Mouse (Mus musculus): ENCODE data around the gene Ripor3. TPM values are rescaled to one million over a fixed set of nuclear protein-coding genes. Genes with fewer than 3 reads are reported as not detected.

Ripor3 gene
- polyA plus RNA-seq, 1 experiment = 0.84 TPM

DNA sequence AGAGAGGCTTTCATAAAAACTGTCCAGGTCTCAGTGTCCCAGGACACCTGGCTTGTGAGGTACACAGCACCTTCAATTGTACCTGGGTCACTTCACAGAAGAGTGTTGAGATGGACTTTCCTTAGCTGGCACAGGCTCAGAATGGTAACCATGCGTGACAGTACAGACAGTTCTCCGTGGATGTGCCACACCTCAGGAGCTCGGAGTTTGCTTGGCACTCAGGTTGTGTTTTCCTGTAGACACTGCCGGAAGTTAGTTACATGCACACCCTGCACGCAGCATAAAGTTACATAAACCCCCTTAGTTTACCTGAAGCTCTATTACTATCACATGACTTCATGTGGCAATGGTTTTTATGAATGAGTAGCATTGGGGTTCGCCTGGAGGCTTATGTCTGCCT is 59.7 kb downstream of the Ripor3 start:
- no peak for DNase-seq
- TF ChIP-seq CTCF (IDR thresholded peaks at IDR 0.05; ENCODE audit: borderline replicate concordance, insufficient read depth, low read depth, low read length) (no peak), POLR2A (IDR thresholded peaks at IDR 0.05; ENCODE audit: borderline replicate concordance, insufficient read depth, low read length) (no peak)
- Histone ChIP-seq H3K4me1 (ENCODE audit: control insufficient read depth, insufficient read depth, low read length) (peaks cover 41% of the 10 kb centered on the region), H3K27ac (ENCODE audit: insufficient read depth, low read length) (no peak overlapping the region), H3K27me3 (ENCODE audit: control insufficient read depth, insufficient read depth, low read length) (no peaks in the 10 kb centered on the region), H3K4me3 (replicated peaks; ENCODE audit: insufficient read depth, low read depth, low read length) (no peak overlapping the region)
- 47% methylated on average over 6 of the region's 6 CpGs for WGBS

DNA sequence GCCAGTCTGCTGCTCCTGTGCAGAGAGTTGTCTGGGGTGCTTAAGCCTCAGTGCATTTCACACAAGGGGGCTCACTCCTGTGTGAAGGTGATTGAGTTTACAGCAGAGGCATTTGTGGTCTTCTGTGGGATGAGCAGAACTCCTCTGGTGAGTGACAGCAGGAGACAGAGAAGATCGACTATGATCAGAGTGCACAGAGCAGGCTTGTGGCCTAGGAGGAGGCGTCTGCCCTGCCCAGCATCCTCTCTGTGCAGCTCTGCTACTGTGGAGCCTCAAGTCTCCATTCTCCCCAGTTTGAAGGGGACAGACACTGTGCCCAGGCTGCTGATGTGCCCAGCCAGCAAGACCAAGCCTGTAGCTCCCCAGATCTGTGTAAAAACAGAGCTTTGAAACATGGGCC is 60.6 kb downstream of the Ripor3 start:
- TF ChIP-seq POLR2A (IDR thresholded peaks at IDR 0.05; ENCODE audit: borderline replicate concordance, insufficient read depth, low read length) = no peak
- TF ChIP-seq CTCF (IDR thresholded peaks at IDR 0.05; ENCODE audit: borderline replicate concordance, insufficient read depth, low read depth, low read length) = no peak
- 38% methylated on average over 2 of the region's 2 CpGs for WGBS
- DNase-seq = no peak
- Histone ChIP-seq H3K27me3 (ENCODE audit: control insufficient read depth, insufficient read depth, low read length) (no peaks in the 10 kb centered on the region), H3K4me3 (replicated peaks; ENCODE audit: insufficient read depth, low read depth, low read length) (no peak overlapping the region), H3K27ac (ENCODE audit: insufficient read depth, low read length) (no peak overlapping the region), H3K4me1 (ENCODE audit: control insufficient read depth, insufficient read depth, low read length) (peaks cover 45% of the 10 kb centered on the region)

DNA sequence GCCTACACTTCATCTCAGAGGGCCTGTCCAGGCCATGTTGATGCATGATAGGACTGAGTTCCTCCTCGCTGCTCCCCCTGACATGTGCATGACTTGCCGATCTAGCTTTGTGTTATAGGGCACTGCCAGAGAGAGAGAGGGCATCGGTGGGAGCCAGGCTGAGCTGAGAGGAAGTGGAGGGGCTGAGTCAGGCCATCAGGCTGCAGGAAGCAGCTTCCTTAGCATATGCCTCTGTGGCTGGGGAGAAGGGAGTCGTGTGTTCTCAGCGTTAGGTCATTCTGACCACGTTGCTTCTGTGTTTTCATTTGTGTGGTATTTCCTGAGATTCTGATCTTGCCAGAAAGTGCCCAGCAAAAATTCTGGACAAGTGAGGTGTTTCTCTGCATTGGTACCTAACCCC is 61.2 kb downstream of the Ripor3 start:
- Histone ChIP-seq H3K4me1 (ENCODE audit: control insufficient read depth, insufficient read depth, low read length) (peaks cover 51% of the 10 kb centered on the region), H3K27me3 (ENCODE audit: control insufficient read depth, insufficient read depth, low read length) (no peaks in the 10 kb centered on the region), H3K4me3 (replicated peaks; ENCODE audit: insufficient read depth, low read depth, low read length) (no peak overlapping the region), H3K27ac (ENCODE audit: insufficient read depth, low read length) (no peak overlapping the region)
- WGBS = 20% methylated on average over 6 of the region's 6 CpGs
- no peak for TF ChIP-seq CTCF (IDR thresholded peaks at IDR 0.05; ENCODE audit: borderline replicate concordance, insufficient read depth, low read depth, low read length)
- TF ChIP-seq POLR2A (IDR thresholded peaks at IDR 0.05; ENCODE audit: borderline replicate concordance, insufficient read depth, low read length) = no peak
- DNase-seq = no peak

DNA sequence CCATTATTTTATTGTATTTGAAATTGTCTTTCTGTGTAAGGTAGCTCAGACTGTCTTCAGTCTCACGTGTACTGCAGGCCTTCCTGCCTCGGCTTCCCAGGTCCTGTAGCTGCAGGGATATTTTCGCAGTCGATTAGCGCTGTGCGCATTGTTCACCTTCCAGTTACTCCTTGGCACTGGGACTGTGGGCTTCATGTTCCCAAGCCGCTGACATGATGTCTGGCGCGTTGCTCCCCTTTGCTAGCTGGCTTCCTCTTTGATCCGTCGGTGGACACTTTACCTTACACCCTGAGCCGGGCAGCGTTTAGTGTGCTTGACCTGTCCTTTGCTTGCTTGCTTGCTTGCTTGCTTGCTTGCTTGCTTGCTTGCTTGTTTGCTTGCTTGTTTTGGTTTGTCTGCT is 61.9 kb downstream of the Ripor3 start:
- DNase-seq = no peak
- 47% methylated on average over 13 of the region's 13 CpGs for WGBS
- no peaks in the 10 kb centered on the region for H3K27me3 ChIP-seq (ENCODE audit: control insufficient read depth, insufficient read depth, low read length)
- TF ChIP-seq POLR2A (IDR thresholded peaks at IDR 0.05; ENCODE audit: borderline replicate concordance, insufficient read depth, low read length) (no peak), CTCF (IDR thresholded peaks at IDR 0.05; ENCODE audit: borderline replicate concordance, insufficient read depth, low read depth, low read length) (no peak)
- peaks cover 57% of the 10 kb centered on the region for H3K4me1 ChIP-seq (ENCODE audit: control insufficient read depth, insufficient read depth, low read length)
- no peak overlapping the region for H3K27ac ChIP-seq (ENCODE audit: insufficient read depth, low read length)
- no peak overlapping the region for H3K4me3 ChIP-seq (replicated peaks; ENCODE audit: insufficient read depth, low read depth, low read length)

DNA sequence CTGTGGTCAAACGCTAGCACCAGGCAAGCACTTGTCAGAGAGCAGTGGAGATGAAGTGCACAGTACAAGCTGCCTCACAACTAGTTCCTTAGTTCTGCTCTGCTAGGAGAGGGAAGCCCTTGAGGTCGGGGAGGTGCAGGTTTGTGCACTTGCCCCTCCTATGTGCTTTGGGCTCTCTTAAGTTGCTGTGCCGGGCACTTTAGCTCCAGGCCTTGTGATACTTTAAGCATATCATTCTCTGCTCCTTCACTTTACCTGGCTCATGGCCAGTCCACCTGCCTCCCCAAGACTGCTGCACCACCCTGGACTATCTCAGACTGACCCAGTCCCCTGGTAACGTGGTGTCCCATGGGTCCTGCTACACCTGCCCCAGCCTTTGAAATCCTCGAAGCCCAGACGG is 62.4 kb downstream of the Ripor3 start:
- WGBS = 81% methylated on average over 6 of the region's 6 CpGs
- Histone ChIP-seq H3K4me1 (ENCODE audit: control insufficient read depth, insufficient read depth, low read length) (peaks cover 62% of the 10 kb centered on the region), H3K27ac (ENCODE audit: insufficient read depth, low read length) (no peak overlapping the region), H3K4me3 (replicated peaks; ENCODE audit: insufficient read depth, low read depth, low read length) (no peak overlapping the region), H3K27me3 (ENCODE audit: control insufficient read depth, insufficient read depth, low read length) (no peaks in the 10 kb centered on the region)
- no peak for DNase-seq
- TF ChIP-seq CTCF (IDR thresholded peaks at IDR 0.05; ENCODE audit: borderline replicate concordance, insufficient read depth, low read depth, low read length) (no peak), POLR2A (IDR thresholded peaks at IDR 0.05; ENCODE audit: borderline replicate concordance, insufficient read depth, low read length) (no peak)

DNA sequence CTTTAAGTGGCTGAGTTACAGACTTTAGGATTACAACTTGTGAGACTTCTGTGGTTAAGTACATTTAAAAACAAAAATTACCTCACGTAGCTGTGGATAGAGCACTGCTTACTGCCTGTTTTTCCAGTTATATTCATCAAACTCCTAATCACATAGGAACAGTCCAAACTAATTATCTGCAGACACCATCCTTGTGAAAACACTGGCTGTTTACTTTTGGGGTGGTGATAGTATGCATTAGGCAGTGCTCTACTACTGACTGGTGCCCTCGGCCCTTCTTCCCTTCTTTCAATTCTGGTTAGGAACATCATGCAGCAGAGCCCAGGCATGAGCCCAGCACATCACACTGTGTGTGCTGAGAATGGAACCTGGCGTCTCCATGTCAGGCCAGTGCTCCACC is 63.2 kb downstream of the Ripor3 start:
- Histone ChIP-seq H3K27ac (ENCODE audit: insufficient read depth, low read length) (no peak overlapping the region), H3K4me3 (replicated peaks; ENCODE audit: insufficient read depth, low read depth, low read length) (no peak overlapping the region), H3K27me3 (ENCODE audit: control insufficient read depth, insufficient read depth, low read length) (no peaks in the 10 kb centered on the region), H3K4me1 (ENCODE audit: control insufficient read depth, insufficient read depth, low read length) (peaks cover 70% of the 10 kb centered on the region)
- no peak for DNase-seq
- WGBS = 91% methylated on average over 3 of the region's 3 CpGs
- no peak for TF ChIP-seq POLR2A (IDR thresholded peaks at IDR 0.05; ENCODE audit: borderline replicate concordance, insufficient read depth, low read length)
- no peak for TF ChIP-seq CTCF (IDR thresholded peaks at IDR 0.05; ENCODE audit: borderline replicate concordance, insufficient read depth, low read depth, low read length)

DNA sequence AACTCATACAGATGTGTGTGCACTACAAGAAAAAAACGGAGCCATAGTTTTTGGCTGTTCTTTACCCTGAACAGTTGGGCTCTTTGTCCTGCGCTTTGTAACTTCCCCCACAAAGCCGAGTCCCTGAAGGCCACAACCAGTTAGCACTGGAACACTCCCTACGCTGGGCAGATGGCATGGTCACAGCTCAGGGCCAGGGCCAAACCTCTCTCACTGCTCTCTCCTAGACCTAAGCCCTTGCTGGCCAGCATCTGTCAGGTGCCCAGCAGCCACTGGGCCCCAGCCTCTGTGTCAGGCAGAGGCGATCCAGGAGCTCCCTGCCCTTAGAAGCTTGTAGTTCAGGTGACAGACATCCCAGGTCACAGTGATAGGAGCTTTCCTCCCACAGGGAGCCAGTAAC is 65.0 kb downstream of the Ripor3 start:
- Histone ChIP-seq H3K27me3 (ENCODE audit: control insufficient read depth, insufficient read depth, low read length) (no peaks in the 10 kb centered on the region), H3K27ac (ENCODE audit: insufficient read depth, low read length) (no peak overlapping the region), H3K4me3 (replicated peaks; ENCODE audit: insufficient read depth, low read depth, low read length) (no peak overlapping the region), H3K4me1 (ENCODE audit: control insufficient read depth, insufficient read depth, low read length) (peaks cover 75% of the 10 kb centered on the region)
- DNase-seq = peak in 1 of 2 experiments; percentile 27
- no peak for TF ChIP-seq CTCF (IDR thresholded peaks at IDR 0.05; ENCODE audit: borderline replicate concordance, insufficient read depth, low read depth, low read length)
- no peak for TF ChIP-seq POLR2A (IDR thresholded peaks at IDR 0.05; ENCODE audit: borderline replicate concordance, insufficient read depth, low read length)
- WGBS = 39% methylated on average over 5 of the region's 5 CpGs

DNA sequence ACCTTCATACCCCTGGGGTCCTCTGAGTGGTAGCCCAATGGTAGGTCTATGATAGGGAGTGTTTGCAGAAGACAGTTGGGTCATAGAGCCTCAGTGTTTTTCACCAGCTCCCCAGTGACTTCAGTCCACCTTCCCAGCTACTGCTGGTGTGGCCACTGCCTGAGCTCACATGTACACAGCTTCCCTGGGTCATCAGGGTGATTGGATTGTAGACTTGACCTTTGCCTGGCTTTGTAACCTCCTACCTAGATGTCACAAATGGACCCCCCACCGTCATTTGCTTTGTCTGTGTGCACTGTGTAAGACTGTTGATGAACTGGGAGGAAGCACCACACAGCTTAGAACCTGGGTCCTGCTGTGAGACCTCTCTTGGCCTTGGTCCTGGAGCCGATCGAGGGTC is 66.2 kb downstream of the Ripor3 start:
- no peaks in the 10 kb centered on the region for H3K27me3 ChIP-seq (ENCODE audit: control insufficient read depth, insufficient read depth, low read length)
- peaks cover 63% of the 10 kb centered on the region for H3K4me1 ChIP-seq (ENCODE audit: control insufficient read depth, insufficient read depth, low read length)
- H3K27ac ChIP-seq (ENCODE audit: insufficient read depth, low read length) = no peak overlapping the region
- no peak for DNase-seq
- TF ChIP-seq CTCF (IDR thresholded peaks at IDR 0.05; ENCODE audit: borderline replicate concordance, insufficient read depth, low read depth, low read length) (no peak), POLR2A (IDR thresholded peaks at IDR 0.05; ENCODE audit: borderline replicate concordance, insufficient read depth, low read length) (no peak)
- no peak overlapping the region for H3K4me3 ChIP-seq (replicated peaks; ENCODE audit: insufficient read depth, low read depth, low read length)
- 56% methylated on average over 3 of the region's 3 CpGs for WGBS
